Mouse (Mus musculus): Measurements from ENCODE around the gene Garnl3. TPM values are rescaled to one million over a fixed set of nuclear protein-coding genes. Genes with fewer than 3 reads are reported as not detected.
A peak's percentile ranks its signal among the peaks of the same experiment; 100 is the strongest.

Garnl3 gene
- total RNA-seq (2021), result 1 to 10 TPM in 1 of 2 experiments, under 1 TPM in 1; 0.49 to 1.7 TPM
- long read RNA-seq, experiment 1, result 0 reads
- long read RNA-seq, experiment 2, partial matches to known transcripts, result 0 of 2 reads
- long read RNA-seq, experiment 2, other reads (novel, unspliced or antisense), result 2 of 2 reads

GRCm38 (mm10) chr2:33131500-33132092 lies at the start of gene Garnl3:
Gene Garnl3, minus strand, starts transcription at chr2:33131654.
- DNase-seq, result no peak

GRCm38 (mm10) chr2:33179930-33180630 lies 48.6 kb upstream of the Garnl3 start:
- no peak for DNase-seq

GRCm38 (mm10) chr2:33179171-33179929 lies 47.9 kb upstream of the Garnl3 start:
- no peak for DNase-seq

- DNase-seq, result peak; percentile 88
Measured at GRCm38 (mm10) chr2:33178243-33178932, 46.9 kb upstream of the Garnl3 start.

GRCm38 (mm10) chr2:33177443-33178242 lies 46.2 kb upstream of the Garnl3 start:
- DNase-seq, result no peak

GRCm38 (mm10) chr2:33176921-33177320 lies 45.5 kb upstream of the Garnl3 start:
- DNase-seq, result peak; percentile 68

GRCm38 (mm10) chr2:33176516-33176915 lies 45.1 kb upstream of the Garnl3 start:
- no peak for DNase-seq

- DNase-seq, result peak; percentile 84
Measured at GRCm38 (mm10) chr2:33173686-33174085, 42.2 kb upstream of the Garnl3 start.

GRCm38 (mm10) chr2:33173126-33173525 lies 41.7 kb upstream of the Garnl3 start:
- DNase-seq, result no peak

- no peak for DNase-seq
Measured at GRCm38 (mm10) chr2:33170777-33171565, 39.5 kb upstream of the Garnl3 start.

GRCm38 (mm10) chr2:33169445-33169844 lies 38.0 kb upstream of the Garnl3 start:
- no peak for DNase-seq

GRCm38 (mm10) chr2:33167060-33167459 lies 35.6 kb upstream of the Garnl3 start:
- no peak for DNase-seq

GRCm38 (mm10) chr2:33165710-33166374 lies 34.4 kb upstream of the Garnl3 start:
- no peak for DNase-seq

- no peak for DNase-seq
Measured at GRCm38 (mm10) chr2:33165229-33165628, 33.8 kb upstream of the Garnl3 start.

GRCm38 (mm10) chr2:33164646-33165045 lies 33.2 kb upstream of the Garnl3 start:
- no peak for DNase-seq

- DNase-seq, result no peak
Measured at GRCm38 (mm10) chr2:33162126-33162525, 30.7 kb upstream of the Garnl3 start.

- DNase-seq, result peak; percentile 84
Measured at GRCm38 (mm10) chr2:33160326-33160973, 29.0 kb upstream of the Garnl3 start.

GRCm38 (mm10) chr2:33159593-33159992 lies 28.1 kb upstream of the Garnl3 start:
- no peak for DNase-seq

GRCm38 (mm10) chr2:33158895-33159294 lies 27.4 kb upstream of the Garnl3 start:
- DNase-seq, result no peak

All from gastrocnemius, postnatal 25 days (tissue).